Mouse (Mus musculus): ENCODE results near the gene Smoc1. TPM values are rescaled to one million over a fixed set of nuclear protein-coding genes. Genes with fewer than 3 reads are reported as not detected.
A peak's percentile ranks its signal among the peaks of the same experiment; 100 is the strongest.

Smoc1 gene
- polyA plus RNA-seq, 1 experiment from 2014 or later: 9.2 TPM

GRCm38 (mm10) chr12:81026995-81027942 lies 661 bp downstream of the Smoc1 start:
- peak overlapping the region; percentile 46; the same call in 1 of the 2 replicates for H3K27ac ChIP-seq (replicated peaks)
- H3K4me3 ChIP-seq: peak overlapping the region; percentile 76
- no peaks in the 10 kb centered on the region for H3K36me3 ChIP-seq
- peaks cover 44% of the 10 kb centered on the region for H3K27me3 ChIP-seq
- peak overlapping the region; percentile 96 for H3K4me2 ChIP-seq
- ATAC-seq (ENCODE audit: low read depth): peak; percentile 82
- peaks cover 38% of the 10 kb centered on the region for H3K4me1 ChIP-seq (replicated peaks)
- no peaks in the 10 kb centered on the region for H3K9me3 ChIP-seq
- peak overlapping the region; percentile 78 for H3K9ac ChIP-seq
- WGBS: 2% methylated on average over 45 of the region's 45 CpGs

- H3K4me2 ChIP-seq: peak overlapping the region; percentile 96
- ATAC-seq (ENCODE audit: low read depth): no peak
- H3K4me3 ChIP-seq: peak overlapping the region; percentile 76
- no peak overlapping the region for H3K27ac ChIP-seq (replicated peaks)
- no peaks in the 10 kb centered on the region for H3K9me3 ChIP-seq
- H3K9ac ChIP-seq: peak overlapping the region; percentile 78
- 5% methylated on average over 16 of the region's 16 CpGs for WGBS
- peaks cover 44% of the 10 kb centered on the region for H3K27me3 ChIP-seq
- peaks cover 45% of the 10 kb centered on the region for H3K4me1 ChIP-seq (replicated peaks)
- H3K36me3 ChIP-seq: no peaks in the 10 kb centered on the region
These were observed 1.8 kb downstream of the Smoc1 start for GRCm38 (mm10) chr12:81028291-81028920.

- peaks cover 56% of the 10 kb centered on the region for H3K4me1 ChIP-seq (replicated peaks)
- no peak overlapping the region for H3K4me2 ChIP-seq
These were observed 3.1 kb downstream of the Smoc1 start for GRCm38 (mm10) chr12:81029731-81030130.

GRCm38 (mm10) chr12:81031579-81031978 lies 5.0 kb downstream of the Smoc1 start:
- no peak overlapping the region for H3K27ac ChIP-seq (replicated peaks)
- no peak overlapping the region for H3K4me2 ChIP-seq
- no peak overlapping the region for H3K9ac ChIP-seq
- WGBS: 75% methylated on average over 7 of the region's 7 CpGs
- H3K27me3 ChIP-seq: peaks cover 26% of the 10 kb centered on the region
- H3K4me1 ChIP-seq (replicated peaks): peaks cover 49% of the 10 kb centered on the region
- H3K36me3 ChIP-seq: no peaks in the 10 kb centered on the region
- ATAC-seq (ENCODE audit: low read depth): no peak
- H3K4me3 ChIP-seq: no peak overlapping the region
- H3K9me3 ChIP-seq: no peaks in the 10 kb centered on the region

More at GRCm38 (mm10) chr12:81029731-81030130, 3.1 kb downstream of the Smoc1 start:
- no peaks in the 10 kb centered on the region for H3K9me3 ChIP-seq
- WGBS: 67% methylated on average over 4 of the region's 4 CpGs
- H3K9ac ChIP-seq: no peak overlapping the region
- H3K36me3 ChIP-seq: no peaks in the 10 kb centered on the region
- no peak overlapping the region for H3K27ac ChIP-seq (replicated peaks)
- peaks cover 40% of the 10 kb centered on the region for H3K27me3 ChIP-seq
- no peak overlapping the region for H3K4me3 ChIP-seq
- no peak for ATAC-seq (ENCODE audit: low read depth)

- no peak overlapping the region for H3K9ac ChIP-seq
- 0 out of 2 replicates have a peak overlapping the region, but pooled peaks have one; percentile 23 for H3K27ac ChIP-seq (replicated peaks)
- peaks cover 34% of the 10 kb centered on the region for H3K4me1 ChIP-seq (replicated peaks)
- no peak overlapping the region for H3K4me2 ChIP-seq
- peaks cover 13% of the 10 kb centered on the region for H3K27me3 ChIP-seq
- H3K36me3 ChIP-seq: no peaks in the 10 kb centered on the region
- H3K4me3 ChIP-seq: no peak overlapping the region
- ATAC-seq (ENCODE audit: low read depth): peak; percentile 81
- 48% methylated on average over 15 of the region's 15 CpGs for WGBS
- H3K9me3 ChIP-seq: no peaks in the 10 kb centered on the region
These were observed 6.9 kb downstream of the Smoc1 start for GRCm38 (mm10) chr12:81033389-81034041.

- H3K27me3 ChIP-seq: peaks cover 10% of the 10 kb centered on the region
- no peaks in the 10 kb centered on the region for H3K9me3 ChIP-seq
- H3K9ac ChIP-seq: no peak overlapping the region
- peaks cover 31% of the 10 kb centered on the region for H3K4me1 ChIP-seq (replicated peaks)
- no peaks in the 10 kb centered on the region for H3K36me3 ChIP-seq
- 0 out of 2 replicates have a peak, but pooled peaks have one; percentile 3 for ATAC-seq (ENCODE audit: low read depth)
- no peak overlapping the region for H3K4me3 ChIP-seq
- 0 out of 2 replicates have a peak overlapping the region, but pooled peaks have one; percentile 20 for H3K27ac ChIP-seq (replicated peaks)
- no peak overlapping the region for H3K4me2 ChIP-seq
- 75% methylated on average over 4 of the region's 4 CpGs for WGBS
These were observed 7.4 kb downstream of the Smoc1 start for GRCm38 (mm10) chr12:81034042-81034417.

- no peaks in the 10 kb centered on the region for H3K9me3 ChIP-seq
- ATAC-seq (ENCODE audit: low read depth): no peak
- no peak overlapping the region for H3K27ac ChIP-seq (replicated peaks)
- peaks cover 24% of the 10 kb centered on the region for H3K4me1 ChIP-seq (replicated peaks)
- no peak overlapping the region for H3K9ac ChIP-seq
- no peak overlapping the region for H3K4me2 ChIP-seq
- H3K36me3 ChIP-seq: no peaks in the 10 kb centered on the region
- 94% methylated on average over 6 of the region's 6 CpGs for WGBS
- H3K27me3 ChIP-seq: no peaks in the 10 kb centered on the region; the same call in 1 of the 2 replicates
- H3K4me3 ChIP-seq: no peak overlapping the region
These were observed 9.2 kb downstream of the Smoc1 start for GRCm38 (mm10) chr12:81035850-81036249.

GRCm38 (mm10) chr12:81043616-81044015 lies 17.0 kb downstream of the Smoc1 start:
- no peaks in the 10 kb centered on the region for H3K36me3 ChIP-seq
- peaks cover 20% of the 10 kb centered on the region for H3K4me1 ChIP-seq (replicated peaks)
- no peaks in the 10 kb centered on the region for H3K27me3 ChIP-seq
- WGBS: 29% methylated on average over 11 of the region's 11 CpGs
- H3K9ac ChIP-seq: no peak overlapping the region
- ATAC-seq (ENCODE audit: low read depth): no peak
- no peaks in the 10 kb centered on the region for H3K9me3 ChIP-seq
- no peak overlapping the region for H3K4me3 ChIP-seq
- peak overlapping the region; percentile 37 for H3K4me2 ChIP-seq
- H3K27ac ChIP-seq (replicated peaks): 0 out of 2 replicates have a peak overlapping the region, but pooled peaks have one; percentile 28

- Histone ChIP-seq H3K36me3 (no peaks in the 10 kb centered on the region), H3K27ac (replicated peaks) (no peak overlapping the region), H3K4me2 (no peak overlapping the region), H3K9me3 (no peaks in the 10 kb centered on the region), H3K4me3 (no peak overlapping the region), H3K4me1 (replicated peaks) (peaks cover 20% of the 10 kb centered on the region), H3K27me3 (no peaks in the 10 kb centered on the region), H3K9ac (no peak overlapping the region)
- WGBS: 61% methylated on average over 5 of the region's 5 CpGs
- no peak for ATAC-seq (ENCODE audit: low read depth)
These were observed 20.3 kb downstream of the Smoc1 start for GRCm38 (mm10) chr12:81046926-81047325.

- H3K4me2 ChIP-seq: no peak overlapping the region
- H3K27me3 ChIP-seq: no peaks in the 10 kb centered on the region
- H3K9ac ChIP-seq: no peak overlapping the region
- H3K4me1 ChIP-seq (replicated peaks): peaks cover 5% of the 10 kb centered on the region; the same call in 1 of the 2 replicates
- no peaks in the 10 kb centered on the region for H3K36me3 ChIP-seq
- H3K4me3 ChIP-seq: no peak overlapping the region
- no peak for ATAC-seq (ENCODE audit: low read depth)
- no peaks in the 10 kb centered on the region for H3K9me3 ChIP-seq
- 95% methylated on average over 5 of the region's 5 CpGs for WGBS
- H3K27ac ChIP-seq (replicated peaks): no peak overlapping the region
These were observed 23.1 kb downstream of the Smoc1 start for GRCm38 (mm10) chr12:81049661-81050060.

- H3K27ac ChIP-seq (replicated peaks): 0 out of 2 replicates have a peak overlapping the region, but pooled peaks have one; percentile 18
These were observed 28.5 kb downstream of the Smoc1 start for GRCm38 (mm10) chr12:81055000-81055705.

More at GRCm38 (mm10) chr12:81055000-81055705, 28.5 kb downstream of the Smoc1 start:
- Histone ChIP-seq H3K4me1 (replicated peaks) (peaks cover 8% of the 10 kb centered on the region), H3K4me2 (no peak overlapping the region), H3K9me3 (no peaks in the 10 kb centered on the region), H3K27me3 (no peaks in the 10 kb centered on the region), H3K4me3 (no peak overlapping the region), H3K9ac (no peak overlapping the region), H3K36me3 (no peaks in the 10 kb centered on the region)
- WGBS: 27% methylated on average over 11 of the region's 11 CpGs
- peak; percentile 77 for ATAC-seq (ENCODE audit: low read depth)

All from neural tube, embryonic 13.5 days (tissue).